Mouse (Mus musculus) stomach, embryonic 14.5 days (tissue): ENCODE data around the gene Mical3. TPM values are rescaled to one million over a fixed set of nuclear protein-coding genes. Genes with fewer than 3 reads are reported as not detected.

Source experiments
- ATAC-seq: fragments of 200-750 bp; cut with Nextera tagmentation; 2 replicates; pipeline ENCODE4 v1.8.0; 2017; ENCODE audit warnings: low read depth, moderate TSS enrichment; ENCODE audit not compliant: insufficient number of reproducible peaks, insufficient read depth, low FRiP score
- H3K27ac ChIP-seq: fragments of 300-500 bp; sonication (generic); 2 replicates; pipeline ENCODE4 v1.5.1; 2014; ENCODE audit warnings: mild to moderate bottlenecking, low read length, moderate library complexity, mixed read lengths
- H3K27me3 ChIP-seq: fragments of 300-500 bp; sonication (generic); 2 replicates; pipeline ENCODE4 v1.6.1; 2014; ENCODE audit warnings: low read length, control low read depth, mixed read lengths; ENCODE audit not compliant: control insufficient read depth, insufficient read depth
- H3K36me3 ChIP-seq: fragments of 300-500 bp; sonication (generic); 2 replicates; pipeline ENCODE4 v1.6.1; 2014; ENCODE audit warnings: mild to moderate bottlenecking, control low read depth, low read length, moderate library complexity, mixed read lengths; ENCODE audit not compliant: control insufficient read depth, insufficient read depth
- H3K4me1 ChIP-seq: fragments of 300-500 bp; sonication (generic); 2 replicates; pipeline ENCODE4 v1.6.1; 2014; ENCODE audit warnings: low read length, control low read depth, mixed read lengths; ENCODE audit not compliant: control insufficient read depth, insufficient read depth
- H3K4me2 ChIP-seq: fragments of 300-500 bp; sonication (generic); replicated peaks from 2 replicates; pipeline ENCODE4 v1.6.1; 2014; ENCODE audit warnings: low read depth, low read length, control low read depth
- H3K4me3 ChIP-seq: fragments of 300-500 bp; sonication (generic); 2 replicates; pipeline ENCODE4 v1.5.1; 2014; ENCODE audit warnings: low read depth, low read length, control low read depth
- H3K9ac ChIP-seq: fragments of 300-500 bp; sonication (generic); replicated peaks from 2 replicates; pipeline ENCODE4 v1.6.1; 2014; ENCODE audit warnings: low read depth, mild to moderate bottlenecking, control low read depth, low read length, moderate library complexity, mixed read lengths
- H3K9me3 ChIP-seq: fragments of 300-500 bp; sonication (generic); 2 replicates; pipeline ENCODE4 v1.6.1; 2016; ENCODE audit warnings: low read depth, low read length, control low read depth; ENCODE audit not compliant: control insufficient read depth
- WGBS: fragments of 180-500 bp; shearing (Covaris S2); extraction: QIAGEN DNeasy Blood & Tissue Kit; methylation state at CpG from one replicate; pipeline ENCODE4 v1.1.7; 2014; 5-methylcytosine and 5-hydroxymethylcytosine counted together
- polyA plus RNA-seq: library from polyadenylated mRNA; unstranded; fragments of >200 nt; fragmentation: Nextera tagmentation; extraction: Ambion mirVana; gene quantifications from 2 replicates; pipeline ENCODE4 v1.2.1, GENCODE M21; 2014

Gene Mical3
- polyA plus RNA-seq, 1 experiment from 2014 or later = 24.8 TPM

- Histone ChIP-seq H3K9me3 (no peaks in the 10 kb centered on the region), H3K27ac (no peak overlapping the region), H3K27me3 (no peaks in the 10 kb centered on the region), H3K4me2 (no peak overlapping the region), H3K4me1 (no peaks in the 10 kb centered on the region), H3K36me3 (peaks cover 15% of the 10 kb centered on the region), H3K9ac (no peak overlapping the region), H3K4me3 (no peak overlapping the region)
- ATAC-seq = no peak
- WGBS = 81% methylated on average over 7 of the region's 7 CpGs
Measured at GRCm38 (mm10) chr6:121031370-121031769, 99.4 kb downstream of the Mical3 start.

GRCm38 (mm10) chr6:121029897-121030589 is 100.8 kb downstream of the Mical3 start:
- Histone ChIP-seq H3K27me3 (no peaks in the 10 kb centered on the region), H3K36me3 (peaks cover 15% of the 10 kb centered on the region), H3K9ac (no peak overlapping the region), H3K4me3 (no peak overlapping the region), H3K9me3 (no peaks in the 10 kb centered on the region), H3K4me2 (no peak overlapping the region), H3K27ac (no peak overlapping the region), H3K4me1 (no peaks in the 10 kb centered on the region)
- 88% methylated on average over 19 of the region's 19 CpGs for WGBS
- ATAC-seq = no peak

- H3K9me3 ChIP-seq = no peaks in the 10 kb centered on the region
- no peaks in the 10 kb centered on the region for H3K4me1 ChIP-seq
- no peak overlapping the region for H3K27ac ChIP-seq
- H3K4me2 ChIP-seq = no peak overlapping the region
- no peak overlapping the region for H3K4me3 ChIP-seq
- H3K36me3 ChIP-seq = peaks cover 11% of the 10 kb centered on the region
- no peaks in the 10 kb centered on the region for H3K27me3 ChIP-seq
- no peak overlapping the region for H3K9ac ChIP-seq
- no peak for ATAC-seq
- WGBS = 92% methylated on average over 8 of the region's 8 CpGs
Measured at GRCm38 (mm10) chr6:121028514-121028913, 102.3 kb downstream of the Mical3 start.

GRCm38 (mm10) chr6:121027314-121027713 is 103.5 kb downstream of the Mical3 start:
- 80% methylated on average over 5 of the region's 5 CpGs for WGBS
- H3K9me3 ChIP-seq = no peaks in the 10 kb centered on the region
- no peak overlapping the region for H3K9ac ChIP-seq
- H3K27me3 ChIP-seq = no peaks in the 10 kb centered on the region
- peaks cover 4% of the 10 kb centered on the region; the same call in 1 of the 2 replicates for H3K36me3 ChIP-seq
- no peak overlapping the region for H3K27ac ChIP-seq
- H3K4me3 ChIP-seq = no peak overlapping the region
- ATAC-seq = peak; percentile 53; the same call in 1 of the 2 replicates
- no peaks in the 10 kb centered on the region for H3K4me1 ChIP-seq
- H3K4me2 ChIP-seq = no peak overlapping the region

GRCm38 (mm10) chr6:121026866-121027265 is 103.9 kb downstream of the Mical3 start:
- H3K9me3 ChIP-seq = no peaks in the 10 kb centered on the region
- H3K4me3 ChIP-seq = no peak overlapping the region
- no peak overlapping the region for H3K9ac ChIP-seq
- no peak for ATAC-seq
- H3K27me3 ChIP-seq = no peaks in the 10 kb centered on the region
- no peak overlapping the region for H3K27ac ChIP-seq
- no peak overlapping the region for H3K4me2 ChIP-seq
- peaks cover 8% of the 10 kb centered on the region; the same call in 1 of the 2 replicates for H3K36me3 ChIP-seq
- no peaks in the 10 kb centered on the region for H3K4me1 ChIP-seq
- 82% methylated on average over 7 of the region's 7 CpGs for WGBS

GRCm38 (mm10) chr6:121026019-121026584 is 104.7 kb downstream of the Mical3 start:
- H3K9me3 ChIP-seq = no peaks in the 10 kb centered on the region
- no peak overlapping the region for H3K9ac ChIP-seq
- no peak overlapping the region for H3K4me3 ChIP-seq
- WGBS = 62% methylated on average over 10 of the region's 10 CpGs
- H3K36me3 ChIP-seq = peaks cover 9% of the 10 kb centered on the region; the same call in 1 of the 2 replicates
- no peaks in the 10 kb centered on the region for H3K27me3 ChIP-seq
- no peak overlapping the region for H3K4me2 ChIP-seq
- no peaks in the 10 kb centered on the region for H3K4me1 ChIP-seq
- ATAC-seq = no peak
- H3K27ac ChIP-seq = no peak overlapping the region

- no peak overlapping the region for H3K9ac ChIP-seq
- no peak overlapping the region for H3K4me2 ChIP-seq
- no peaks in the 10 kb centered on the region for H3K4me1 ChIP-seq
- no peaks in the 10 kb centered on the region for H3K9me3 ChIP-seq
- peaks cover 20% of the 10 kb centered on the region for H3K36me3 ChIP-seq
- no peak for ATAC-seq
- no peak overlapping the region for H3K4me3 ChIP-seq
- H3K27ac ChIP-seq = no peak overlapping the region
- 96% methylated on average over 4 of the region's 4 CpGs for WGBS
- no peaks in the 10 kb centered on the region for H3K27me3 ChIP-seq
Measured at GRCm38 (mm10) chr6:121018147-121018546, 112.7 kb downstream of the Mical3 start.

- 49% methylated on average over 12 of the region's 12 CpGs for WGBS
Measured at GRCm38 (mm10) chr6:121017436-121018031, 113.3 kb downstream of the Mical3 start.

More at GRCm38 (mm10) chr6:121017436-121018031, 113.3 kb downstream of the Mical3 start:
- Histone ChIP-seq H3K9me3 (no peaks in the 10 kb centered on the region), H3K36me3 (peaks cover 19% of the 10 kb centered on the region), H3K4me1 (no peaks in the 10 kb centered on the region), H3K4me3 (no peak overlapping the region), H3K27ac (no peak overlapping the region), H3K9ac (no peak overlapping the region), H3K27me3 (no peaks in the 10 kb centered on the region), H3K4me2 (no peak overlapping the region)
- no peak for ATAC-seq
